Mouse (Mus musculus) heart, postnatal 10 days (tissue): ENCODE measurements around the gene Ldb3. TPM values are rescaled to one million over a fixed set of nuclear protein-coding genes. Genes with fewer than 3 reads are reported as not detected.

Experiments used
- DNase-seq, 2 experiments: peaks; one replicate each; pipeline ENCODE4 v3.0.0; 2021
- intact Hi-C: fragments of 180-260 bp; cut with DNase I; formaldehyde crosslinking; loops from one replicate; pipeline ENCODE4 v1.15.1; 2025
- total RNA-seq, 2 experiments: library from RNA; stranded (reverse); gene quantifications; 2 replicates each; pipeline ENCODE4 v1.2.3; 2021

Gene Ldb3
- total RNA-seq, 2 experiments from 2014 or later = 879 to 920 TPM

- DNase-seq = peak in 1 of 2 experiments; percentile 40
- intact Hi-C loops = no loop called here
Observed at GRCm38 (mm10) chr14:34590743-34591675, 2.5 kb upstream of the Ldb3 start.

DNA sequence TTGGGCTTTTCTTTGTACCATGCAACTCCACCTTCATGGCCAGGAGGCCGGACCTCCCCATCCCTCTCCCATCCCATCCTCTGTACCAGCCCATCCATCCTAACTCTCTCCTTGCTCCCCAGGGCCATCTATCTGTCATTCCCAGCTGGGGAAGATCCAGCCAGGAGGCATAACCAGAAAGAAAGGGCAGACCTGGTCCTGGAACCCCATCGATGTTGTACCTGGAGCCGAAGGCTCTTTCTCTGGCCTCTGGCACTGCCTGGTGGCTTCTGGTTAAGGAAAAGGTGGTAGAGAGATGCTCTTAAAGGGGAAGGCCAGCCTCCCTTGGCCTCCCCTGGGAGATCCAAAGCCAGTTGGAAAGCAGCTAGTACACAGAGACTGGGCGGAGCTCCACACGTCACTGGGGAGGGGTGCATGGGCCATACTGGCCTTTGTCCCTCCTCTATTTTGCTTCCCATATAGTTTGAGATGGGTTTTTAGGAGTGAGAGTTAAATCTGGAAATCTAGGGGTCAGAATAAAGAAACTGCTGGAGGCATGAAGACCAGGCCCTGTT lies 1.6 kb upstream of the Ldb3 start:
- peak; percentile 34 to 59 for DNase-seq
- intact Hi-C loops = no loop called here

DNA sequence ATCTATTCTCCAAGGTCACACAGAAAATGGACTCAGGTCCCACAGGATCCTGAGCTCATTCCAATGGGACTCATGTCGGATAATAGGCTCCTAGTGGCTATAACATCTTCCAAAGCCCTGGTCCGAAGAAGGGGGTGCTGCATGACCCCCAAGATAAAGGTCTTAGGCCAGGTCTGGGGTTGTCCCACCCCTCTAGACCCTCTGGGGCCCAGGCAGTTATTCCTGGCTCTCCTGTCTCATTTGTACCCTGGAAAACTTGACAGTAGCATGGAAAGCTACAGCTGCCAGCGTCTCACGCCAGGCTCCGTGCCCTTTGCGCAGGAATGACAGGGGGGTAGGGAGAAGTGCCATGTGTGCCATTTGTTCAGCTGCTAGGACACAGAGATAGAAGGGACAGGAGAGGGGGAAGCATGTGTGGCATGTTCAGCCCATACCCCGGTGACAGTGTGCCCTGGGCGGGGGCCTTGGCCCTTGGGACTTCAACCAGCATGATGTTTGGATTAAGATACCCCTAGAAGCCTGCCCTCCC lies 767 bp upstream of the Ldb3 start:
- intact Hi-C loops = no loop called here
- DNase-seq = peak; percentile 78 to 84

DNA sequence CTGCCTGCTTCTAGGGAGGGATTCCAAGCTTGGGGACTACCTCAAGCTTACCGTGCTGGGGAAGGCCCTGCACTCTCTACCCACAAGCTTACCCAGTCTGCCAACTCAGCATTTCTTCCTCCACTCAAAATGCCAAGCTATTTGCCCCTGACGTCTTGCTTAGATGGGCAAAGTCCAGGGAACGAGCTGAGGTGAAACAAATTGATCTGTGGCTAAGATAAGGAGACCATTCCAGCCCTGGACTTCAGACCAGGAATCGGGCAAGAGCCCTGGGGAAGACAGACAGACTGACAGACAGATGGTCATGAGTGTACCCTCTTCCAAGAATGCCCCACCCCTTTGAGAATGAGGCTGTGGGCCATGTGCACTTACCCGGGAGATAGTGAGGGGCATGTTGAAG lies 477 bp downstream of the Ldb3 start:
- no peak for DNase-seq
- intact Hi-C loops = no loop called here

DNA sequence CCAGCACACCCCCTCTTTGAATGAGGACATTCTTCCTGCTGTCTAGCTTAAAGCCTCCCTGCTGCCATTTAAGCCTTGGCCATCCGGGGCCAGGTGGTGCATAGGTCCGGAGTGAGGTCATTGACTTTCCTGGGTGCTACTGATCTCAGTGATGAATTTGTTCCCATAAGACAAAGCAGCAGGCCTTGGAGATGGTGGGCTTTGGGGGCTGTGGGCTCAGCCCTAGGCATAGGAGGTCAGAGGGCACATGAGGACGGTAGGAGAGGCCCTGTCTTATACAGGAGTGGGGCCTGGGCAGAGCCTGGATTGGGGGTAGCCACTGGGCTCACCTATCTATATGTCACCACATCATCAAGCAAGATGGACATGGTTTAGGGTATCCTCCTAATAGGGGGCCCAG lies 1.6 kb downstream of the Ldb3 start:
- intact Hi-C loops = no loop called here
- peak; percentile 41 to 47 for DNase-seq

- intact Hi-C loops = no loop called here
- peak; percentile 68 to 69 for DNase-seq
Observed at GRCm38 (mm10) chr14:34585358-34586105, 3.0 kb downstream of the Ldb3 start.

DNA sequence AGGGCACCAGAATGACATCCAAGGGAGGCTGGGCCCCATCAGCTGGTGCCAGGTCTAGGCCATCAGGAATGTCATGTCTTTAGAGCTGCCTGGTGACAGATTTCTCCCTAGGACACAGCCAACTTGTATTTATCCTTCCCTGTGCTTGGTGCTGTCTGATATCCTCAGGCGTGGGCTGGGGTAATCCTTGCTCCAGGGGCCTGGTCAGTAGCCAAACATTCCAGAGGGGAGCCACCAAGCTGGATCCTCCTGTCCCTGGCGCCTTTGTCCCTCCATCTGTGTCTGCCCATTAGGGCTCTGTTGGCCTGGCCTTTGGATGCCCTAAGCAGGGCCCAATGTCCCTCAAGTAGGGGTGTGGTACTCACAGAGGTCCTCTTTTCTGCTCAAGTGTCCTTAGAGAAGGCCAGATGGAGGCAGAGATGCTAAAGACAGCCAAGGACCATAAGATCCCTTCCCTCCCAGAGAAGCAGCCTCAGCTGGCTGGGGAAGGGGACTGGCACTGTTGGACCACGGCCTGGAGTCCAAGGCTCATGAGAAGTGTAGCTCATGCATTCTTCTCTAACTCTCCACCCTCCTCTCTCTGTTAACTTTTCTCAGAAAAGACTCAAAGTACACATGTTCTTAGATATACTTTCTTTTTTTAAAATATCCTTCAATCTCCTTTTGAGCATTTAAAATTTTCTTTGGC lies 5.6 kb downstream of the Ldb3 start:
- intact Hi-C loops = no loop called here
- peak; percentile 86 to 87 for DNase-seq

DNA sequence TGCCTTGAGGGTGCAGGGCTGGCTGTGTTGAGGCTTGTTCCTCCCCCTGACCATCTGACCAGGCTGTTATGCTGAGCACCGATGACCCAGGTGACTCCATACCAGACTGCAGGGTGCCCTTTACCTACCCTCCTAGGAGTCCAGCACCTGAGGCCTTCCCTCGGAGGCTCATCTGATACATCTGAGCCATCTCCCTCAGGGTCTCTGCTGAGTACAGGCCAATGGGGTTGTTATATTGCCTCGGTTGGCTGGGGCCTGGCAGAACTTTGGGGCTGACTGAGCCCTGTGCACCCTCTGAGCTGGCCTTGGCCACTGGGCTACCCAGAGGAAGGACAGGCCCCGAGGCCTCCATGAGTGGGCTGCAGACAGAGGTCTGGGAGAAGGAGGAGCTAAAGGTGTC lies 11.6 kb downstream of the Ldb3 start:
- no peak for DNase-seq
- intact Hi-C loops = no loop called here

GRCm38 (mm10) chr14:34574068-34574467 lies 14.4 kb downstream of the Ldb3 start:
- DNase-seq = peak; percentile 91 to 94
- intact Hi-C loops = no loop called here

- intact Hi-C loops = no loop called here
- DNase-seq = no peak
Observed at GRCm38 (mm10) chr14:34573348-34573913, 15.1 kb downstream of the Ldb3 start.

GRCm38 (mm10) chr14:34571610-34572387 lies 16.7 kb downstream of the Ldb3 start:
- intact Hi-C loops = loop anchor here (2.0 kb wide), 2 partner anchors 113 to 201 kb away; no protein-coding TSS in a partner anchor

GRCm38 (mm10) chr14:34570903-34571302 lies 17.6 kb downstream of the Ldb3 start:
- intact Hi-C loops = loop anchor here (2.0 kb wide), 2 partner anchors 112 to 200 kb away; no protein-coding TSS in a partner anchor
- no peak for DNase-seq

More at GRCm38 (mm10) chr14:34571610-34572387, 16.7 kb downstream of the Ldb3 start:
- DNase-seq = no peak

DNA sequence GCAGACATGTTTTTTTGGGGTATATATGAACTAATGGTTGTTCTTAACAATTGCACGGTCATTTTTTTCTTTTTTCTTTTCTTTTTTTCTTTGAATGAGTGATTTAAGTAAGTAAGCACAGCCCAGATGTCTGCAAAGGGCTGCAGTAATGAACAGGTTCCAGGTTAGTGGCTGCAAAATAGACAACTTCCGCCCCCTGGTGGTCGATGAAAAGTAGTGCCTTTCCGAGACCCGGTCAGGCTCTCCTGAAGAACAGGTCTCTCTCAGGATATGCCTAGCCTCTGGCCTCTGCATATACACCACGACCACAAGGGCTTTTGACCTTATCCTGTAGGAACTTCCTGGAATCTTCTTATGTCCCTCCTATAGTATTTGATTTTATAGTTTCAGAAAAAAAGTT lies 18.2 kb downstream of the Ldb3 start:
- intact Hi-C loops = loop anchor here (2.0 kb wide), 2 partner anchors 111 to 199 kb away; no protein-coding TSS in a partner anchor
- DNase-seq = peak; percentile 84 to 91

DNA sequence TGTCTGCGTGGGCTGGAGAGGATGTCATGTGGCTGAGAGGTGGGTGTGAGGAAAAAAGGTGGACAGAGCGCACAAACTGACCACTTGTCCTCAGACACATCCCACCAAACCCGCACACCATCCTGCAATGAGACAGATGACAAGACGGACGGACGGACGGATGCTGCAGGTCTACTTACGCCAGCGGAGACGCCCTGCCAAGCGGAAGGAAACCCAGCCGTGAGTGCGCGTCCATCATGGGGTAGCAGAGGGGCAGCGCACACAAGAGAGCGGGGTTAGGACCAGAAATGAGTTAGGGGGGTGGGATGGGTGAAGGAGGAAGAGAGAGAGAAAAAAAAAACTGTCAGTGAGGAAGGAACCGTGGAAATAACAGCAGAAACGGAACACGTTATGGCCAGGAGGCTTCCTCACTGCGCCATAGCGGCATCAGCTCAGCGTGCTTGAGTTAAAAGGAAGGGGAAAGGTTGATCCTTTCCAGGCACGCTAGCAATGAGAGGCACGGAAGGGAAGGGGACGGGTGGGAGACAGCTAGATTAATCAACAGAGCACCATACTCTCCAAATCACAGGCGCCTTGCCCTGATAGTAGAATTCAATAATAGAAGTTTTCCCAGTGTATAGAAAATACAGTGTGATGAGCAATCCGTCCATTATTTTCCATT lies 18.8 kb downstream of the Ldb3 start:
- no peak for DNase-seq

GRCm38 (mm10) chr14:34568626-34569025 lies 19.9 kb downstream of the Ldb3 start:
- intact Hi-C loops = no loop called here
- no peak for DNase-seq

More for the DNA sequence above, 18.8 kb downstream of the Ldb3 start:
- intact Hi-C loops = loop anchor here (2.0 kb wide), 2 partner anchors 111 to 199 kb away; no protein-coding TSS in a partner anchor

GRCm38 (mm10) chr14:34567697-34568096 lies 20.8 kb downstream of the Ldb3 start:
- intact Hi-C loops = no loop called here
- peak in 1 of 2 experiments; percentile 71 for DNase-seq

- intact Hi-C loops = no loop called here
- DNase-seq = no peak
Observed at GRCm38 (mm10) chr14:34566530-34566929, 22.0 kb downstream of the Ldb3 start.

DNA sequence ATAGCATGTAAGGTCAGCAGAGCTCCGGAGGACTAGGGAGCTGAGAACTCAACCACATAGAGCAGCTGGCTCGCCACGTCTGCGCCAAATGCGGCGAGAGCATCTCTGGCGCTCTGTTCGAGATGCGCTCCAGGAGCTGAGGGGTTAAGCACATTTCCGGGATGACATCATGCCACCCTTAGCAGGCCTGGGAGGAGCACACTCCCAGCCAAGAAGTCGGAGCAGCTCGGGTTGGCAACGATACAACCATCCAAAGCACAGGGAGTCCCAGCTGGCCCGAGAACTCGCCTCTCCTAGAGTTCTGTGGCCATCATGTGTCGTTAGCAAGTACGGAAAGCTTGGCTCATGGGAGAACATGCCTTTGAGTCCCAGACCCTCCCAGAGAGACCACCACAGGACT lies 22.8 kb downstream of the Ldb3 start:
- intact Hi-C loops = no loop called here
- DNase-seq = peak; percentile 85 to 87
